Mouse (Mus musculus) cerebellum, adult 2 months (tissue): Measurements from ENCODE around the gene Rab31. TPM values are rescaled to one million over a fixed set of nuclear protein-coding genes. Genes with fewer than 3 reads are reported as not detected.
A peak's percentile ranks its signal among the peaks of the same experiment; 100 is the strongest.

ENCODE experiments used
- DNase-seq, 2 experiments: peaks; one replicate each; pipeline ENCODE4 v3.0.0; 2021
- H3K27ac ChIP-seq: fragments of 200-500 bp; 2 replicates; pipeline ENCODE4 v1.5.1; 2012; ENCODE audit warnings: low read length, control low read depth, inconsistent platforms; ENCODE audit not compliant: insufficient read depth
- H3K27me3 ChIP-seq: fragments of 200-500 bp; 2 replicates; pipeline ENCODE4 v1.6.1; 2012; ENCODE audit warnings: inconsistent platforms, mild to moderate bottlenecking, low read length, moderate library complexity; ENCODE audit not compliant: control insufficient read depth, insufficient read depth
- H3K4me1 ChIP-seq: fragments of 200-500 bp; 2 replicates; pipeline ENCODE4 v1.6.1; 2011; ENCODE audit warnings: low read length; ENCODE audit not compliant: control insufficient read depth, insufficient read depth
- H3K4me3 ChIP-seq: fragments of 200-500 bp; replicated peaks from 2 replicates; pipeline ENCODE3; 2011; ENCODE audit warnings: mild to moderate bottlenecking, low read depth, low read length, control low read depth; ENCODE audit not compliant: insufficient read depth
- CTCF ChIP-seq: fragments of 200-500 bp; IDR thresholded peaks from 2 replicates; pipeline ENCODE4 v1.5.1; 2011; ENCODE audit warnings: low read depth, mild to moderate bottlenecking, control low read depth, low read length, moderate library complexity, borderline replicate concordance; ENCODE audit not compliant: insufficient read depth
- POLR2A ChIP-seq: fragments of 200-500 bp; IDR thresholded peaks from 2 replicates; pipeline ENCODE4 v1.6.1; 2011; ENCODE audit warnings: low read length, control low read depth, borderline replicate concordance; ENCODE audit not compliant: insufficient read depth
- WGBS: fragments of 180-500 bp; shearing (Covaris S2); methylation state at CpG from one replicate; pipeline ENCODE4 v1.1.7; 2018; 5-methylcytosine and 5-hydroxymethylcytosine counted together
- polyA plus RNA-seq: library from polyadenylated mRNA; depleted of rRNA; stranded (reverse); fragments of >200 nt; gene quantifications from 2 replicates; pipeline ENCODE4 v1.2.3, GENCODE M21; 2012

Rab31 gene
- polyA plus RNA-seq, 1 experiment: 79.7 TPM

DNA sequence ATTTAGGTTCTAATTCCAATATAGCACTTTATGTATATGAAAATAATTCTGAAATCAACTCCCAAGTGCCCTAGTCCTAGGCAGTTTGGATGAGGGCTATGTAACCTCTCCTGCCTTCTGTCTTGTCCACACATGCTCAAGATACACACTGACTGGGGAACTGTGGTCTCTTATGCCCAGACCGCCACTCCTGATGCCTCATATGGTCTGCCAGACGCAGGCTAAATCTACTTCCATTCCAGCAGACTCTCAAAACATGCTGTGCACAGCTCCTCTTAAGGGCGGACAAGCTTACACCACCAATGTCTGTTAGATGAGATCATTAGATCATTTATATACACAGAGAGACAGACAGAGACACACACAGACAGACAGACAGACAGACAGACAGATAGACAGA, 89.2 kb downstream of the Rab31 start:
- no peak overlapping the region for H3K4me3 ChIP-seq
- 5% methylated on average over 3 of the region's 3 CpGs for WGBS
- peak in 1 of 2 experiments; percentile 43 for DNase-seq
- H3K27ac ChIP-seq: peak overlapping the region; percentile 73; the same call in 1 of the 2 replicates
- no peaks in the 10 kb centered on the region for H3K27me3 ChIP-seq
- TF ChIP-seq CTCF (no peak), POLR2A (no peak)
- peaks cover 13% of the 10 kb centered on the region for H3K4me1 ChIP-seq

DNA sequence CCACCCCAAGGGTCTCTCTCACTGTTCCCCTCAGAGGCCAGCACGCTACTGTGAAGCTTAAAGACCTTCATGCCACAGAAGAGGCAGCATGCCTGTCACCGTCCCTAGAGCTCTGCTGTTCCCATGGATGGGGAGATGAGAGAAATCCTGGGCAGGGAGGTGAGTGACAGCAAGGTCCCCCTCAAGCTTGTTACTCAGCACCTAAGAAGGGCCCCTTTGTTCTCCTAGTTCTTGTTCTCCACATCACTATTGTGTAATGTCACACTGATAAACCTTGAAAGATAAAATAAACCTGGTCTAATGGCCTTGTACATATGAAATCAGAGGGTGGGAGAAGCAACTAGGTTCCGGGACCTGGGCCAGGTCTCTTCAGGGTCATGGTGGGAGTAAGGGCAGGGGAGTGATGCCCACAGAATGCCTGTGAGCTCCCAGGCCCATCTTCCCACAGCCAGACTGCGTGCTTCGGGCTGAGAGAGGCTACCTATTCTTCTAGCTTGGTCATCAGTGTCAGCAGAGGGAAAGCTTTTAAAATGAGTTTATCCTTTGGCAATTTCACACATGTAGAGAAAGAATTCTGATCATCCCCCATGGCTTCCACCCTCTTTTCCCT, 90.4 kb downstream of the Rab31 start:
- H3K4me3 ChIP-seq: no peak overlapping the region
- TF ChIP-seq POLR2A: no peak
- TF ChIP-seq CTCF: no peak
- WGBS: 91% methylated on average over 5 of the region's 5 CpGs
- no peaks in the 10 kb centered on the region for H3K27me3 ChIP-seq
- DNase-seq: no peak
- peaks cover 13% of the 10 kb centered on the region for H3K4me1 ChIP-seq
- H3K27ac ChIP-seq: no peak overlapping the region

DNA sequence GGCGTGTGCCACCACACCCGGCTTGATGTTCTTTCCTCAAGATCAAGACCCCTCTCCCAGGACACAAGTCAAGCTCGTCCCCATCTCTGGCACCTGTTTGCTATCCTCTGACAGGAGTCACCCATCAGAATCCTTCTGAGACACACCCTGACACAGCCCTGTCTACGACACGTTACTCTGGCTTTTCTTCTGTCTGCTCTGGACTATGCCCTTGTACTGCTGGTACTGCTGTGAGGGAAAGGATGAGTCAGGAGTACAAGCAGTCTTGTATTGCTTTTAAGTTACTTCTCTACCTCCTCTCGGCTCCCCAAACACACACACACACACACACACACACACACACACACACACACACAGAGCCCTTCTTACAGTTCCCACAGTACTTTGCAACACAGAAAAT, 91.0 kb downstream of the Rab31 start:
- Histone ChIP-seq H3K4me1 (peaks cover 13% of the 10 kb centered on the region), H3K27ac (no peak overlapping the region), H3K4me3 (no peak overlapping the region), H3K27me3 (no peaks in the 10 kb centered on the region)
- no peak for DNase-seq
- WGBS: 93% methylated on average over 6 of the region's 6 CpGs
- TF ChIP-seq POLR2A (no peak), CTCF (no peak)

DNA sequence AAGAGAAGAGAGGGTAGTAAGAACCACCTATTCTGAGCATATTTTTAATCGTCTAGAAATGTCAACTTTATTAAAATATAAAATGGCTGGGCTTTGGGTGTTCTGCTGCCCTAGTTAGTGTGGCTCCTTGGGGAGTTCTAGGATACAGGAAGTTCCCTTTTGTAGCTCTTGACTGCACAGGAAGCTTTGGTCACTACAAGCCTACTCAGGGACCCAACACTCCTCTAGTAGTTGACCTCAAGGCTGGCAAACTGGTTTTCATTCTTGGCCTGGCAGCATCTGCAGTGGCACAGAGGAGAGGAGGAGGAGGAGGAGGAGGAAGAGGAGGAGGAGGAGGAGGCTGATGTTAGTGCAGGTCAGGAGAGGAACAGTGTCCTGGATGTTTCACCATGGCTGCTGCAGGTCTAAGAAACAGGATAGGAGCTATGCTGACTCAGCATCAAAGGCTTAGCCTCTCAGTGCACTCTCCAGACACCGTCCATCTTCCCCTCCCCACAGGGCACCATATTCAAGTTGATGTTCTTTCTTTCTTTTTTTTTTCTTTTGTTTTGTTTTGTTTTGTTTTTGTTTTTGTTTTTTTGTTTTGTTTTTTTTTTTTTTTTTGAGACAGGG, 91.6 kb downstream of the Rab31 start:
- Histone ChIP-seq H3K27me3 (no peaks in the 10 kb centered on the region), H3K27ac (no peak overlapping the region), H3K4me1 (peaks cover 13% of the 10 kb centered on the region), H3K4me3 (no peak overlapping the region)
- 86% methylated on average over 2 of the region's 2 CpGs for WGBS
- no peak for DNase-seq
- TF ChIP-seq CTCF (no peak), POLR2A (no peak)

DNA sequence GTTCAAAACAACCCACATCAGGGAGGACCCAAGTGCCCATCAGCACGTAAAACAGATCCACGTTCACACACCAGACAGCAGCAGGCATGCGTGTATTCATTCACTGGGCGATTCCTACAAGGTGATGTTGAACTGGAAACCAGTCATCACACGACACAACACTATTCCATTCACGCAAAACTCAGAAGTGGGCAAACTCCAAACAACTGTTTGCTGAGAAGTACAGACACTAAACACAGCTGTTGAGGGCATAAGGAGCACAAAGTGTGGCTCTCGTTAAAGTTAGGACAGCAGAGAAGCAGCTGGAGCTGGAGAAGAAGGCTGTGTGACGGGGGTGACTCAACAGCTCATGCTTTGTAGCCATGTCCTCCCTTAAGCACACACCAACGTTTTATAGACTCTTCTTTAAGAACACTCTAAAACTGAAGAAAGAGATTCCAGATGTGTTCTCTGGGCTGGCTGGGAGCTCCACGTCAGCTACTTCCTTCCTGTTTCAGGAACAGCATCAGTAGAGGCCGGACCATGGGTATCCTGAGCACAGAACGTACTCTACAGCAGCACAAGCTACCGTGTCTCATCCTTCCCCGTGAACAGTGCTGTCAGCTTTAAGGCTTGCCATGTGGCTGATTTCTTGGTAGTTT, 92.6 kb downstream of the Rab31 start:
- TF ChIP-seq POLR2A: no peak
- no peak for TF ChIP-seq CTCF
- peaks cover 13% of the 10 kb centered on the region for H3K4me1 ChIP-seq
- H3K27ac ChIP-seq: no peak overlapping the region
- no peak for DNase-seq
- WGBS: 85% methylated on average over 14 of the region's 14 CpGs
- no peak overlapping the region for H3K4me3 ChIP-seq
- no peaks in the 10 kb centered on the region for H3K27me3 ChIP-seq

DNA sequence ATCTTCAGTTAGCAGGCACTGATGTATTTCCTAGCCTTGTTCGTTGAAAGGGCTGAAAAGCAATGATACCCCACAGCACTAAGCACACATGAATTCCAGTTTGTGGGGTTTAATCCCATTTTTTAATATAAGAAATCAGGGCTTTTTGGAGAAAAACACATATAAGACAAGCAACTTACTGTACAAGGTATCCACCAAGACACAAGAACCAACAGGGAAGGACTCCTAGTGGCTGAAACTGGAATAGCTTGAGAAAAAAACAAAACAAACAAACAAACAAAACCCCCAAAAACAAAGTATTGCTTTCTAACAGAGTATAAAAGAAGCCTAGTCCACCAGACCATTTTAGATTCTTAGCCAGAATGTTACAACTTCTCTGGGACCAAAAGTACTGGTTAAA, 94.8 kb downstream of the Rab31 start:
- H3K4me1 ChIP-seq: peaks cover 4% of the 10 kb centered on the region
- DNase-seq: no peak
- WGBS: 92% methylated on average over 1 of the region's 1 CpGs
- TF ChIP-seq CTCF: no peak
- TF ChIP-seq POLR2A: no peak
- H3K27ac ChIP-seq: no peak overlapping the region
- H3K27me3 ChIP-seq: no peaks in the 10 kb centered on the region
- no peak overlapping the region for H3K4me3 ChIP-seq

DNA sequence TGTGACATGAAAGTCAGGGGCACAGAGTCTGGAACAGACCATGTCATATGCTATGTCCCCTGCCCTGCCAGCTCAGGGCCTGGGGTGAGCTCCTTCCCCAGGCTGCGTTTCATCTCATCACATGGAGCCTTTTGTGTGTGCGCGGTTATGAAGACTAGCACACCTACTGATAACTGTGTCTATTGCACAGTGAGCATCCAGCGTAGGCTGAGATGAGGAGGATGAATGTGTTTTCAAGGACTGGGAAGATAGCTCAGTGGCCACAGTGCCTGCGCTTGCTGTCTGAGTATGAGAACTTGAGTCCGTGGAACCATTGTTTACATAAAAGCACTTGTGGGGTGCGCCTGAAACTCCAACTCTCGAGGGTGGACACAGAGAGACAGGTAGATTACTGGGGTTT, 96.0 kb downstream of the Rab31 start:
- Histone ChIP-seq H3K4me1 (no peaks in the 10 kb centered on the region), H3K27me3 (no peaks in the 10 kb centered on the region), H3K4me3 (no peak overlapping the region), H3K27ac (no peak overlapping the region)
- DNase-seq: no peak
- WGBS: 94% methylated on average over 8 of the region's 8 CpGs
- TF ChIP-seq POLR2A: no peak
- TF ChIP-seq CTCF: no peak

DNA sequence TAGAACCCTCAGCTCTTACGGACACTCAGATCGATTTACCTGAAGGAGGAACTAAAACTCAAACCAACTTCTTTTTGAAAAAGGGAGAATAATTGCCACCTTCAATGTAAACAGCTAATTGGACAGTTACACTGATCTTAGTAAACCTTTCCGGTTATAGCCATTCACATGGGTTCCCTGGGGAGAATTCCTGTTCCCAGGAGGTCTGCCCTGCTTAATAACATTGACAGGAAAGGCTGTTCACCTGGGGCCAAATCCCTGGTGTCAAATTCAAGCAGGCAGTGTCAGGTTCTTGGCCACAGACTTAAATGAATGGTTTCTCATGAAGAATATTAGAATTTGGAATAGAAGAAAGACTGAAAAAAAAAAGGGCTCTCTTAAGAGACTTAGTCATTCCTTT, 96.6 kb downstream of the Rab31 start:
- Histone ChIP-seq H3K27ac (no peak overlapping the region), H3K4me1 (no peaks in the 10 kb centered on the region), H3K27me3 (no peaks in the 10 kb centered on the region), H3K4me3 (no peak overlapping the region)
- TF ChIP-seq CTCF (no peak), POLR2A (no peak)
- WGBS: 79% methylated on average over 3 of the region's 3 CpGs
- DNase-seq: no peak
